Mouse (Mus musculus) hindbrain, embryonic 11.5 days (tissue): ENCODE data around the gene Gria1. TPM values are rescaled to one million over a fixed set of nuclear protein-coding genes. Genes with fewer than 3 reads are reported as not detected.

Experiments used
- ATAC-seq: fragments of 200-750 bp; cut with Nextera tagmentation; 2 replicates; pipeline ENCODE4 v1.8.0; 2017; ENCODE audit warnings: mild to moderate bottlenecking, moderate TSS enrichment, moderate library complexity; ENCODE audit not compliant: low FRiP score
- DNase-seq: peaks from one replicate; pipeline ENCODE4 v3.0.0-alpha.2; 2015; ENCODE audit warnings: low spot score
- H3K27ac ChIP-seq: fragments of 300-500 bp; sonication (generic); 2 replicates; pipeline ENCODE4 v1.5.1; 2014; ENCODE audit warnings: mild to moderate bottlenecking, low read depth, low read length
- H3K27me3 ChIP-seq: fragments of 300-500 bp; sonication (generic); 2 replicates; pipeline ENCODE4 v1.6.1; 2014; ENCODE audit warnings: mild to moderate bottlenecking, low read length, moderate library complexity, mixed read lengths; ENCODE audit not compliant: control insufficient read depth, insufficient read depth
- H3K36me3 ChIP-seq: fragments of 300-500 bp; sonication (generic); 2 replicates; pipeline ENCODE4 v1.6.1; 2014; ENCODE audit warnings: mild to moderate bottlenecking, low read length, moderate library complexity, mixed read lengths; ENCODE audit not compliant: control insufficient read depth, insufficient read depth
- H3K4me1 ChIP-seq: fragments of 300-500 bp; sonication (generic); replicated peaks from 2 replicates; pipeline ENCODE4 v1.6.1; 2014; ENCODE audit warnings: low read length, mixed read lengths; ENCODE audit not compliant: control insufficient read depth, insufficient read depth
- H3K4me2 ChIP-seq: fragments of 300-500 bp; sonication (generic); replicated peaks from 2 replicates; pipeline ENCODE4 v1.6.1; 2014; ENCODE audit warnings: mild to moderate bottlenecking, low read depth, low read length
- H3K4me3 ChIP-seq: fragments of 300-500 bp; sonication (generic); 2 replicates; pipeline ENCODE4 v1.5.1; 2014; ENCODE audit warnings: low read depth, low read length
- H3K9ac ChIP-seq: fragments of 300-500 bp; sonication (generic); 2 replicates; pipeline ENCODE4 v1.6.1; 2014; ENCODE audit warnings: low read depth, low read length
- H3K9me3 ChIP-seq: fragments of 300-500 bp; sonication (generic); 2 replicates; pipeline ENCODE4 v1.6.1; 2016; ENCODE audit warnings: low read length; ENCODE audit not compliant: control insufficient read depth
- WGBS: fragments of 180-500 bp; shearing (Covaris S2); extraction: QIAGEN DNeasy Blood & Tissue Kit; methylation state at CpG from one replicate; pipeline ENCODE4 v1.1.7; 2014; 5-methylcytosine and 5-hydroxymethylcytosine counted together
- polyA plus RNA-seq: library from polyadenylated mRNA; unstranded; fragments of >200 nt; fragmentation: Nextera tagmentation; extraction: Ambion mirVana; gene quantifications from 2 replicates; pipeline ENCODE4 v1.2.1, GENCODE M21; 2014

Gria1 gene
- polyA plus RNA-seq, 1 experiment from 2014 or later = 2.8 TPM

GRCm38 (mm10) chr11:57140162-57140780 is 129.1 kb downstream of the Gria1 start:
- WGBS = 83% methylated on average over 14 of the region's 14 CpGs
- no peak overlapping the region for H3K27ac ChIP-seq
- no peak overlapping the region for H3K4me3 ChIP-seq
- H3K4me2 ChIP-seq = no peak overlapping the region
- no peaks in the 10 kb centered on the region for H3K36me3 ChIP-seq
- no peaks in the 10 kb centered on the region for H3K4me1 ChIP-seq
- H3K9me3 ChIP-seq = no peaks in the 10 kb centered on the region
- H3K27me3 ChIP-seq = no peaks in the 10 kb centered on the region
- no peak overlapping the region for H3K9ac ChIP-seq
- no peak for DNase-seq
- ATAC-seq = no peak

GRCm38 (mm10) chr11:57143681-57144080 is 132.5 kb downstream of the Gria1 start:
- Histone ChIP-seq H3K9ac (no peak overlapping the region), H3K4me2 (no peak overlapping the region), H3K9me3 (no peaks in the 10 kb centered on the region), H3K27me3 (no peaks in the 10 kb centered on the region), H3K27ac (no peak overlapping the region), H3K36me3 (no peaks in the 10 kb centered on the region), H3K4me3 (no peak overlapping the region), H3K4me1 (no peaks in the 10 kb centered on the region)
- no peak for DNase-seq
- 70% methylated on average over 5 of the region's 5 CpGs for WGBS
- no peak for ATAC-seq

DNA sequence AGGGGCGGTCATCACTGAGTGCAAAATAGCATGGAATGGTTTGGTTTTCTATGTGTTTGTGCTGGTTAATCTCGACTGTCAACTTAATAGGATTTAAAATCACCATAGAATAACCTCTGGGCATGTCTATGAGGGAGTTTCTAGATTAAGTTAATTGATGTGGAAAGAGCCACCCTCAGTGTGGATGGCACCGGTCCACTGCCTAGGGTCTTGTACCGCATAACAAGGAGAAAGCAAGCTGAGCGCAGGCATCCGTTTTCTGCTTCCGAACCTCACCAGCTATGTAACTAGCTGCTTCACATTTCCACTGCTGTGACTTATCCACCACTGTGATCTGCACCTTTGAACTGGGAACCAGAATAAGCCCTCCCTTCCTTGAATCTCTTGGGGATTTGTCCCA is 134.0 kb downstream of the Gria1 start:
- Histone ChIP-seq H3K36me3 (no peaks in the 10 kb centered on the region), H3K27me3 (no peaks in the 10 kb centered on the region), H3K9me3 (no peaks in the 10 kb centered on the region), H3K4me2 (no peak overlapping the region), H3K27ac (no peak overlapping the region), H3K4me1 (no peaks in the 10 kb centered on the region), H3K4me3 (no peak overlapping the region), H3K9ac (no peak overlapping the region)
- DNase-seq = no peak
- 81% methylated on average over 7 of the region's 7 CpGs for WGBS
- ATAC-seq = no peak

- Histone ChIP-seq H3K4me3 (no peak overlapping the region), H3K4me1 (no peaks in the 10 kb centered on the region), H3K4me2 (no peak overlapping the region), H3K27me3 (no peaks in the 10 kb centered on the region), H3K36me3 (no peaks in the 10 kb centered on the region), H3K9me3 (no peaks in the 10 kb centered on the region), H3K9ac (no peak overlapping the region), H3K27ac (no peak overlapping the region)
- no peak for DNase-seq
- 54% methylated on average over 7 of the region's 7 CpGs for WGBS
- ATAC-seq = no peak
These were observed 134.5 kb downstream of the Gria1 start for GRCm38 (mm10) chr11:57145704-57146103.

DNA sequence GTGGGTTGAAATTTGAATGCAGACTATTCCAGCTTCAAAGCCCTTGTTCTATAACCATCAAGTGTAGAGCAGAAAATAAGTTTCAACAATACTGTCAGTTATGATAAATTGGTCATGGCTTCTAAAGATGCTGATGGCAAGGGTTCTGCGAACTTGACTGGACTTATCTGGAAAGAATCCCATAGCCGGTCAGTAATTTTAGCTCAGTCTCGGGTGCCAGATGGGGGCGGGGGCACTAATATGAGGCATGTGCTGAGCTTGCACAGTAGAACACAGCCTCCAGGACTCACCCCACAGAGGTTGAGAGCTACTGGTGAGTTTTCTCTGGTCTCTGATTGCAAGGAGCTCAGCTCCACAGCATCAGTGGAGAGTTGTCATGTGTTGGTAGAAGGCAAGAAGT is 140.5 kb downstream of the Gria1 start:
- no peak overlapping the region for H3K9ac ChIP-seq
- no peak for DNase-seq
- no peaks in the 10 kb centered on the region for H3K27me3 ChIP-seq
- H3K36me3 ChIP-seq = no peaks in the 10 kb centered on the region
- H3K9me3 ChIP-seq = no peaks in the 10 kb centered on the region
- H3K4me2 ChIP-seq = no peak overlapping the region
- WGBS = 89% methylated on average over 4 of the region's 4 CpGs
- H3K27ac ChIP-seq = no peak overlapping the region
- no peaks in the 10 kb centered on the region for H3K4me1 ChIP-seq
- H3K4me3 ChIP-seq = no peak overlapping the region
- no peak for ATAC-seq

GRCm38 (mm10) chr11:57154998-57155397 is 143.8 kb downstream of the Gria1 start:
- no peak overlapping the region for H3K4me2 ChIP-seq
- H3K27ac ChIP-seq = no peak overlapping the region
- no peaks in the 10 kb centered on the region for H3K9me3 ChIP-seq
- no peaks in the 10 kb centered on the region for H3K27me3 ChIP-seq
- H3K4me1 ChIP-seq = no peaks in the 10 kb centered on the region
- H3K9ac ChIP-seq = no peak overlapping the region
- ATAC-seq (no peak), DNase-seq (peak; percentile 9)
- WGBS = 55% methylated on average over 8 of the region's 8 CpGs
- H3K36me3 ChIP-seq = no peaks in the 10 kb centered on the region
- H3K4me3 ChIP-seq = no peak overlapping the region

GRCm38 (mm10) chr11:57159412-57159811 is 148.2 kb downstream of the Gria1 start:
- DNase-seq (no peak), ATAC-seq (no peak)
- no peak overlapping the region for H3K27ac ChIP-seq
- no peak overlapping the region for H3K4me2 ChIP-seq
- H3K27me3 ChIP-seq = no peaks in the 10 kb centered on the region
- no peak overlapping the region for H3K9ac ChIP-seq
- WGBS = 72% methylated on average over 3 of the region's 3 CpGs
- H3K9me3 ChIP-seq = no peaks in the 10 kb centered on the region
- no peaks in the 10 kb centered on the region for H3K4me1 ChIP-seq
- no peaks in the 10 kb centered on the region for H3K36me3 ChIP-seq
- no peak overlapping the region for H3K4me3 ChIP-seq

GRCm38 (mm10) chr11:57160076-57160475 is 148.9 kb downstream of the Gria1 start:
- 94% methylated on average over 8 of the region's 8 CpGs for WGBS
- H3K4me1 ChIP-seq = no peaks in the 10 kb centered on the region
- DNase-seq (no peak), ATAC-seq (no peak)
- no peaks in the 10 kb centered on the region for H3K27me3 ChIP-seq
- H3K27ac ChIP-seq = no peak overlapping the region
- H3K4me2 ChIP-seq = no peak overlapping the region
- no peaks in the 10 kb centered on the region for H3K9me3 ChIP-seq
- H3K4me3 ChIP-seq = no peak overlapping the region
- no peaks in the 10 kb centered on the region for H3K36me3 ChIP-seq
- no peak overlapping the region for H3K9ac ChIP-seq

GRCm38 (mm10) chr11:57162931-57163330 is 151.7 kb downstream of the Gria1 start:
- Histone ChIP-seq H3K9me3 (no peaks in the 10 kb centered on the region), H3K4me1 (no peaks in the 10 kb centered on the region), H3K4me3 (no peak overlapping the region), H3K27me3 (no peaks in the 10 kb centered on the region), H3K36me3 (no peaks in the 10 kb centered on the region), H3K4me2 (no peak overlapping the region), H3K9ac (no peak overlapping the region), H3K27ac (no peak overlapping the region)
- DNase-seq (no peak), ATAC-seq (no peak)
- 92% methylated on average over 6 of the region's 6 CpGs for whole genome bisulfite sequencing
